Mouse (Mus musculus) adrenal gland, adult (tissue): Measurements from ENCODE around the gene Rbm26.

Experiments
- DNase-seq, 2 experiments: peaks; one replicate each; pipeline ENCODE4 v3.0.0; 2022 to 2023; ENCODE audit warnings: low spot score in 1 of 2; ENCODE audit not compliant: inconsistent age in 2 of 2

The Rbm26 gene

DNA sequence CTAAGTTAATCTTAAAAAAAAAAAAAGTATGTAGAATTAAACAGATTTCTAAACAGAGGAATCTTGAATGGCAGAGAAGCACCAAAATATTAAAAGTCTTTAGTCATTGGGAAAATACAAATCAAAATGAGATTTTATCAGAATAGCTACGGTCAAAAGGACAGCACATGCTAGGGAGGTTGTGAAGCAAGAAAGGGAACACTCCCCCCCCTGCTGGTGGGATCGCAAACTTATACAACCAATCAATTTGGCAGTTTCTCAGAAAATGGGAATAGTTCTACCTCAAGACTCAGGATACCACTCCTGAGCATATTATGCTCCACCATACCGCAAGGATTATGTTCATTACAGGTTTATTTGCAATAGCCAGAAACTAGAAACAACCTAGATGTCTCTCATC is 80.9 kb downstream of the Rbm26 start:
- peak; percentile 29 to 72 for DNase-seq

DNA sequence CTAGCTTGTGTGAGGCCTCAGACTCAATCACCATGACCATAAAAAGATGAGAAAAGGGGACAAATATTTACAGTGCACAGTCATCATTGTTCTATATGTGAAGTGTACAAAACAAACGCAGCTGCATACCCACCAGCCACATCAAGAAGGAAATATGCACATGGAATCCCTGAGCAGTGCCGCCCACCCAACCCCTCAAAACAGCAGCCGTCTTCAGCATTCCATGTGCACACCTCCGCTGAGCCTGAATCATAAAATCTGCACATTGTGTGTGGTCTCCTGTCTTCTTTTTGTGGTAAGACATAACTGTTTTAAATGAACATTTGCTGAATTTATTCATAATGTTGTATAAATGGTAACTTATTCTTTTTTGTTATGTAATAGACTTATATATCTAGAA is 90.1 kb downstream of the Rbm26 start:
- no peak for DNase-seq

- DNase-seq: no peak
Observed at GRCm38 (mm10) chr14:105085332-105085993, 91.7 kb downstream of the Rbm26 start.

GRCm38 (mm10) chr14:105084757-105085330 is 92.3 kb downstream of the Rbm26 start:
- DNase-seq: no peak

- DNase-seq: no peak
Observed at GRCm38 (mm10) chr14:105084106-105084505, 93.0 kb downstream of the Rbm26 start.

- DNase-seq: peak; percentile 51 to 83
Observed at GRCm38 (mm10) chr14:105074776-105075175, 102.4 kb downstream of the Rbm26 start.

GRCm38 (mm10) chr14:105074376-105074775 is 102.8 kb downstream of the Rbm26 start:
- peak; percentile 50 to 80 for DNase-seq

GRCm38 (mm10) chr14:105071010-105071509 is 106.1 kb downstream of the Rbm26 start:
- no peak for DNase-seq

DNA sequence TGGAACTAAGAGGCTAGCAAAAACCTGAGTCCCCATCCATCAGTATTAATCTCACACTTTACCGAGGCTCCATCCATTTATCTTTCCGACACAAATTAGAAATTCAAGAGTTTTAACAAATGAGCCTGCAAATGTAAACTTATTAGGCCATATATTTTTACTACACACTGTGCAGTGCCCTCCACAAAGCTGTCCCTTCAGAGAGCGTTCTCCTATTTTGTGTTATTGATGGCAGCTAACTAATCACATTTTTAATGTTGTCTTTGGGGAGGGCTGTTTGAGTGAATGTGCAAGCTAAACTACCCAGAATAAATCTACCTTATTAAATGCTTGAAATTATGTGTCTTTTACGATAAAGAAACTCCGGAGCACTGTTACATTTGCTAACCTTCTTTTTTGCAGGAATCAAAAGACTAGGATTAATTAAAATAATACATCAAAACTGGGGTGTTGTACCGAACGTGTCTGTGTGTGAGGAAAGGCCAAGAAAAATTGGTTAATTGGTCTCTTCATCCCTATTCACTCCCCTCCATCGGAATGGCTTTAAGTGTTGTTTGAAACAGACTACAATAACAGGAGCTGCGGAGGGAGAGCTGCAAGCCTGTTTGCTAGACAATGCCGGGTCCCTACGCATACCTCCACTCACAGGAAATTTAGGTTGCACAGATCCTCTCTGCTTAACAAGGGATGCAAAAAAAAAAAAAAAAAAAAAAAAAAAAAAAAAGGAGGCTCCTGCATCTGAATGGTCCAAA is 106.7 kb downstream of the Rbm26 start:
- no peak for DNase-seq

DNA sequence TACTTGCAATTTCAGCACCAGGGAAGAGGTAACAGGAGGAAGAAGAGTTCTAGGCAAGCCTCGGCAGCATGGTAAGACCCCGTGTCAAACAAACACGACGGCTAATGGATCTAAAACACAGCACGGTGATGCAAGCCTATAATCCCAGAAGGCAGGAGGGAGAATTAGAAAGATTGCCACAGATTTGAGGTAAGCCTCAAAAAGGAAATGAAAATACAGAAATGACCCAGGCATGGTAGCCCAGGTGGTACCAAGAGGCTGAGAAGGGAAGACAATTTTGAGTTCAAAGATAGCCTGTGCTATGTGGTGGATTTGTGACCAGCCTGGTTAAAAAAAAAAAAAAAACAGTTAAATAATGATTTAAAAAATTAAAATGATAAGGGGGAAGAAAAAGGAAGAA is 109.1 kb downstream of the Rbm26 start:
- no peak for DNase-seq

DNA sequence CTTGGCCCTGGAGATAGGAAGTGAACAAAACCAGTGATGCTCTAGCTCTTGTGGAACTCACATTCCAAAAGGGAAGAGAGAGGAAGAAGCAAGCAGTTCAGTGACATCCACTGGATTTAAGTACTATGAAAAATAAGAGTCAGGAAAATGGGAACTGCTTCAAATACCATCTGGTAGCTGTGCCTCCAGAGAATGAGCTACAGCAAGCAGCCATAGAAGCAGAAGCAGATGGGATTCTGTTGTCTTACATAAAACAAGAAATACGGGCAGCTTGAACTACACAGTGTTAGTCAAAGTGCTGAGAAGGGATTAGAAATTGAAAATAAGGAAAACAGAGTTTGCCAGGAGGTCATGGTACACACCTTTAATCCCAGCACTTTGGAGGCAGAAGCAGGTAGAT is 112.9 kb downstream of the Rbm26 start:
- no peak for DNase-seq

DNA sequence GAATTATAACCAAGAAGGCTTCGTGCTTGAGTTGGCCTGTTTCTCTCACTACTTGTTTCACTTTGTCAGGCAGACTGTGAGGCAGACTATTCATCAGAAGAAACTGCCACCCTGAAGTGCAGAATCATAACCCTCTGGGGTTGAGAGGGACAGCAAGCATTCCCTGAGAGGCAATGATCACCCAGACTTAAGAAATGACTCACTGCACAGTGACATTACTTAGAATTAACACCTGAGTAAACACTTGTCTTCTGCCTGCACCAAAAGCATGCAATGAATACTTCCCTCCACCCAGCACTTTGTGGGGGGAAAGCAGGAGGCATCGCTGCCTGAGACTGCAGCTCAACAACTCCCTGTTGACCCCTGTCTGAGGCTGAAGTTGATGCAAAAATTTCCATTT is 115.9 kb downstream of the Rbm26 start:
- DNase-seq: peak in 1 of 2 experiments; percentile 17

- peak in 1 of 2 experiments; percentile 12 for DNase-seq
Observed at GRCm38 (mm10) chr14:105057934-105058333, 119.2 kb downstream of the Rbm26 start.
